Mouse (Mus musculus): ENCODE data around the gene Rasl12. TPM values are rescaled to one million over a fixed set of nuclear protein-coding genes. Genes with fewer than 3 reads are reported as not detected.

The Rasl12 gene
- polyA plus RNA-seq, 1 experiment from 2014 or later = 7.6 TPM

GRCm38 (mm10) chr9:65375163-65375934, 23.0 kb upstream of the Rasl12 start:
- no peak overlapping the region for H3K4me3 ChIP-seq
- H3K9me3 ChIP-seq = no peaks in the 10 kb centered on the region
- 79% methylated on average over 9 of the region's 9 CpGs for WGBS
- H3K27me3 ChIP-seq = no peaks in the 10 kb centered on the region
- peaks cover 4% of the 10 kb centered on the region; the same call in 1 of the 2 replicates for H3K36me3 ChIP-seq
- no peak overlapping the region for H3K27ac ChIP-seq (replicated peaks)
- H3K4me1 ChIP-seq (replicated peaks) = no peaks in the 10 kb centered on the region
- H3K4me2 ChIP-seq = no peak overlapping the region
- no peak overlapping the region for H3K9ac ChIP-seq
- no peak for ATAC-seq (ENCODE audit: low FRiP score, low read depth)

DNA sequence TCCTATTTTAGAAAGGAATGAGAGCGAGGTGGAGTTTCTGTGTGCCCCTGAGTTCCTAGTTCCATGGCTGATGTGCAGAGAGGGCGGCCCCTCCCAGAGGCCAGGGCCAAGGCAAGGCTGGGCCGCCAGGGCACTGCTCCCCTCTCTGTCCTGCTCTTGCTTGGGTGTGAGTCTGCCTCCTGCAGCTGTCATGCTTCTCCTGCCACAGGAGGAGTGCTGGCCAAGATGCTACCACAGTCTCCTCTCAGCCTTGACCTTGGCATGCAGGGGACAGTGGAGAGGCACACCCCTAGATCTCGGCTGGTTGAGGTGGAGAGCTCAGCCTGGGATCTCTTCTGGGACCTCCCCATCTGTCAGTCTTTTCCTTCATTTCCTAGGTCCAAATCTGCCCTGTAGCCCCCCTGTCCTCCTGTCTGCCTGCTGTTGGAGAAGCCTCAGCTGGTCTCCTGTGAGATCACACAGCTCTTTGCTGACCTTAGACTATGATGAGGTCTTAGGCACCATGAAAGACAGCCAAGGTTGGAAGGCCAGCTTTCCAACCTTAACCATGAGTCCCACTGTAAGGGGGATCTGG, 17.2 kb upstream of the Rasl12 start:
- ATAC-seq (ENCODE audit: low FRiP score, low read depth) = no peak
- Histone ChIP-seq H3K36me3 (no peaks in the 10 kb centered on the region), H3K9ac (no peak overlapping the region), H3K9me3 (no peaks in the 10 kb centered on the region), H3K4me1 (replicated peaks) (no peaks in the 10 kb centered on the region), H3K27ac (replicated peaks) (no peak overlapping the region), H3K4me3 (no peak overlapping the region), H3K4me2 (no peak overlapping the region), H3K27me3 (no peaks in the 10 kb centered on the region)
- 87% methylated on average over 4 of the region's 4 CpGs for WGBS

- H3K4me2 ChIP-seq = no peak overlapping the region
- no peak overlapping the region for H3K9ac ChIP-seq
- no peaks in the 10 kb centered on the region for H3K27me3 ChIP-seq
- H3K4me3 ChIP-seq = no peak overlapping the region
- H3K27ac ChIP-seq (replicated peaks) = no peak overlapping the region
- WGBS = 80% methylated on average over 6 of the region's 6 CpGs
- no peaks in the 10 kb centered on the region for H3K36me3 ChIP-seq
- no peaks in the 10 kb centered on the region for H3K4me1 ChIP-seq (replicated peaks)
- ATAC-seq (ENCODE audit: low FRiP score, low read depth) = no peak
- no peaks in the 10 kb centered on the region for H3K9me3 ChIP-seq
Measured at GRCm38 (mm10) chr9:65382031-65382750, 16.1 kb upstream of the Rasl12 start.

- ATAC-seq (ENCODE audit: low FRiP score, low read depth) = no peak
- no peak overlapping the region for H3K27ac ChIP-seq (replicated peaks)
- no peaks in the 10 kb centered on the region for H3K9me3 ChIP-seq
- no peaks in the 10 kb centered on the region for H3K27me3 ChIP-seq
- H3K4me3 ChIP-seq = no peak overlapping the region
- no peak overlapping the region for H3K4me2 ChIP-seq
- WGBS = 68% methylated on average over 3 of the region's 3 CpGs
- H3K4me1 ChIP-seq (replicated peaks) = no peaks in the 10 kb centered on the region
- H3K36me3 ChIP-seq = no peaks in the 10 kb centered on the region
- H3K9ac ChIP-seq = no peak overlapping the region
Measured at GRCm38 (mm10) chr9:65382751-65383097, 15.6 kb upstream of the Rasl12 start.

DNA sequence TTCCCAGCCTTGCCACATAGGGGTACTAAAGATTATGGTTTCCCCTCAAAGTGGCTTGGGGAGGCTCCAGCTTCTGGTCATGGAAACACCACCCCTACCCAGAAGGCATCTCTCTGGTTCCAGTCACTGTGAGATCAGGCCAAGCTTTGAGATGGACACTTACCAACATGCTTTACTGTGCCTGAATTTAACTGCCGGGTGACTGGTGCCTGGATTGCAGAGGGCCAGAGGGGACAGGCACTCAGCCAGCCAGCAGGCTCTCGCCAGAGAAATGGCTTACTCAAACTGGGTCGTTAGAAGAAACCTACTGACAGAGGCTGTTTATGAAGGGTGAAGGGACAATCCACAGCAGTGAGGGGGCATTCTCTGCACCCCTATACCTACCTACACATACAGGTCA, 14.0 kb upstream of the Rasl12 start:
- ATAC-seq (ENCODE audit: low FRiP score, low read depth) = no peak
- WGBS = 63% methylated on average over 3 of the region's 3 CpGs
- no peaks in the 10 kb centered on the region for H3K9me3 ChIP-seq
- no peak overlapping the region for H3K4me2 ChIP-seq
- no peaks in the 10 kb centered on the region for H3K36me3 ChIP-seq
- peaks cover 6% of the 10 kb centered on the region; the same call in 1 of the 2 replicates for H3K27me3 ChIP-seq
- H3K4me1 ChIP-seq (replicated peaks) = no peaks in the 10 kb centered on the region
- no peak overlapping the region for H3K4me3 ChIP-seq
- H3K9ac ChIP-seq = no peak overlapping the region
- H3K27ac ChIP-seq (replicated peaks) = no peak overlapping the region

GRCm38 (mm10) chr9:65386373-65387140, 11.7 kb upstream of the Rasl12 start:
- 34% methylated on average over 8 of the region's 8 CpGs for WGBS
- peaks cover 24% of the 10 kb centered on the region for H3K27me3 ChIP-seq
- H3K4me2 ChIP-seq = no peak overlapping the region
- peaks cover 7% of the 10 kb centered on the region; the same call in 1 of the 2 replicates for H3K4me1 ChIP-seq (replicated peaks)
- H3K9ac ChIP-seq = no peak overlapping the region
- no peaks in the 10 kb centered on the region for H3K36me3 ChIP-seq
- H3K4me3 ChIP-seq = no peak overlapping the region
- H3K9me3 ChIP-seq = no peaks in the 10 kb centered on the region
- no peak overlapping the region for H3K27ac ChIP-seq (replicated peaks)
- no peak for ATAC-seq (ENCODE audit: low FRiP score, low read depth)

- no peak overlapping the region for H3K27ac ChIP-seq (replicated peaks)
- no peak overlapping the region for H3K9ac ChIP-seq
- 17% methylated on average over 91 of the region's 96 CpGs for WGBS
- H3K4me1 ChIP-seq (replicated peaks) = peaks cover 7% of the 10 kb centered on the region; the same call in 1 of the 2 replicates
- H3K27me3 ChIP-seq = peaks cover 44% of the 10 kb centered on the region
- no peaks in the 10 kb centered on the region for H3K36me3 ChIP-seq
- H3K9me3 ChIP-seq = no peaks in the 10 kb centered on the region
- H3K4me3 ChIP-seq = peak overlapping the region; percentile 39
- peak; percentile 54; the same call in 1 of the 2 replicates for ATAC-seq (ENCODE audit: low FRiP score, low read depth)
- peak overlapping the region; percentile 57 for H3K4me2 ChIP-seq
Measured at GRCm38 (mm10) chr9:65390752-65391612, 7.3 kb upstream of the Rasl12 start.

GRCm38 (mm10) chr9:65391613-65391964, 6.7 kb upstream of the Rasl12 start, which contains the start of gene Kbtbd13:
Gene Kbtbd13, minus strand, starts transcription at chr9:65391652.
- H3K4me2 ChIP-seq = peak within 1 kb of the TSS; percentile 57
- WGBS = 52% methylated on average over 8 of the region's 8 CpGs
- no peaks in the 10 kb centered on the region for H3K9me3 ChIP-seq
- H3K9ac ChIP-seq = no peak within 1 kb of the TSS
- no peak for ATAC-seq (ENCODE audit: low FRiP score, low read depth)
- H3K4me1 ChIP-seq (replicated peaks) = peaks cover 7% of the 10 kb centered on the region; the same call in 1 of the 2 replicates
- H3K27me3 ChIP-seq = peaks cover 44% of the 10 kb centered on the region
- no peaks in the 10 kb centered on the region for H3K36me3 ChIP-seq
- H3K27ac ChIP-seq (replicated peaks) = no peak within 1 kb of the TSS
- peak within 1 kb of the TSS; percentile 39 for H3K4me3 ChIP-seq

- Histone ChIP-seq H3K36me3 (no peaks in the 10 kb centered on the region), H3K27me3 (peaks cover 44% of the 10 kb centered on the region), H3K4me1 (replicated peaks) (peaks cover 7% of the 10 kb centered on the region; the same call in 1 of the 2 replicates), H3K4me3 (no peak overlapping the region), H3K9ac (no peak overlapping the region), H3K9me3 (no peaks in the 10 kb centered on the region), H3K4me2 (no peak overlapping the region), H3K27ac (replicated peaks) (no peak overlapping the region)
- no peak for ATAC-seq (ENCODE audit: low FRiP score, low read depth)
- WGBS = 32% methylated on average over 6 of the region's 6 CpGs
Measured at GRCm38 (mm10) chr9:65392638-65393364, 5.5 kb upstream of the Rasl12 start.

GRCm38 (mm10) chr9:65393606-65394005, 4.7 kb upstream of the Rasl12 start:
- peaks cover 44% of the 10 kb centered on the region for H3K27me3 ChIP-seq
- H3K4me1 ChIP-seq (replicated peaks) = peaks cover 15% of the 10 kb centered on the region
- no peaks in the 10 kb centered on the region for H3K9me3 ChIP-seq
- WGBS = 53% methylated on average over 2 of the region's 2 CpGs
- no peak for ATAC-seq (ENCODE audit: low FRiP score, low read depth)
- no peak overlapping the region for H3K4me2 ChIP-seq
- H3K9ac ChIP-seq = no peak overlapping the region
- H3K4me3 ChIP-seq = no peak overlapping the region
- H3K36me3 ChIP-seq = no peaks in the 10 kb centered on the region
- no peak overlapping the region for H3K27ac ChIP-seq (replicated peaks)

Data from hindbrain, embryonic 15.5 days (tissue).